Mouse (Mus musculus) liver, embryonic 18 days (tissue): ENCODE results near the gene Btbd35f4. TPM values are rescaled to one million over a fixed set of nuclear protein-coding genes. Genes with fewer than 3 reads are reported as not detected.

ENCODE experiments used
- polyA plus RNA-seq: library from polyadenylated mRNA; depleted of rRNA; stranded (reverse); fragments of >200 nt; gene quantifications from 2 replicates; pipeline ENCODE4 v1.2.3, GENCODE M21; 2012; rRNA removed

The Btbd35f4 gene
- not detected in 2 replicates for polyA plus RNA-seq

GRCm38 (mm10) chrX:4800196-4800595, at the start of gene Btbd35f4:
Gene Btbd35f4, plus strand, starts transcription at chrX:4800496.

Other genes starting within 250 kb of the Btbd35f4 start
- gene Btbd35f27, start 151.6 kb downstream of the Btbd35f4 start, polyA plus RNA-seq = not detected in 2 replicates